Mouse (Mus musculus): Measurements from ENCODE around the gene Rfc2. TPM values are rescaled to one million over a fixed set of nuclear protein-coding genes. Genes with fewer than 3 reads are reported as not detected.

The Rfc2 gene
- total RNA-seq, 2 experiments from 2014 or later = 18.8 to 25.7 TPM

GRCm38 (mm10) chr5:134565696-134566095 is 15.5 kb upstream of the Rfc2 start:
- DNase-seq = no peak

- no peak for DNase-seq
Observed at GRCm38 (mm10) chr5:134567445-134567844, 13.7 kb upstream of the Rfc2 start.

- no peak for DNase-seq
Observed at GRCm38 (mm10) chr5:134568030-134568429, 13.1 kb upstream of the Rfc2 start.

GRCm38 (mm10) chr5:134568964-134569491 is 12.1 kb upstream of the Rfc2 start:
- no peak for DNase-seq

- no peak for DNase-seq
Observed at GRCm38 (mm10) chr5:134571730-134572507, 9.2 kb upstream of the Rfc2 start.

- DNase-seq = no peak
Observed at GRCm38 (mm10) chr5:134572508-134573214, 8.5 kb upstream of the Rfc2 start.

- no peak for DNase-seq
Observed at GRCm38 (mm10) chr5:134575833-134576232, 5.3 kb upstream of the Rfc2 start.

- DNase-seq = no peak
Observed at GRCm38 (mm10) chr5:134576517-134577220, 4.5 kb upstream of the Rfc2 start.

- no peak for DNase-seq
Observed at GRCm38 (mm10) chr5:134577534-134577933, 3.6 kb upstream of the Rfc2 start.

GRCm38 (mm10) chr5:134579135-134579534 is 2.0 kb upstream of the Rfc2 start:
- no peak for DNase-seq

- DNase-seq = peak; percentile 96
Observed at GRCm38 (mm10) chr5:134582221-134582907, 1.2 kb downstream of the Rfc2 start.

GRCm38 (mm10) chr5:134583006-134583883 is 2.1 kb downstream of the Rfc2 start:
- no peak for DNase-seq

GRCm38 (mm10) chr5:134583884-134584213 is 2.7 kb downstream of the Rfc2 start:
- no peak for DNase-seq

GRCm38 (mm10) chr5:134584798-134585197 is 3.6 kb downstream of the Rfc2 start:
- no peak for DNase-seq

- no peak for DNase-seq
Observed at GRCm38 (mm10) chr5:134589900-134590299, 8.7 kb downstream of the Rfc2 start.

- DNase-seq = no peak
Observed at GRCm38 (mm10) chr5:134592026-134592581, 10.9 kb downstream of the Rfc2 start.

GRCm38 (mm10) chr5:134593093-134593492 is 11.9 kb downstream of the Rfc2 start:
- no peak for DNase-seq

GRCm38 (mm10) chr5:134597711-134598110 is 16.5 kb downstream of the Rfc2 start:
- peak; percentile 62 for DNase-seq

- DNase-seq = no peak
Observed at GRCm38 (mm10) chr5:134604376-134604775, 23.2 kb downstream of the Rfc2 start.

GRCm38 (mm10) chr5:134606314-134606713 is 25.1 kb downstream of the Rfc2 start:
- no peak for DNase-seq

GRCm38 (mm10) chr5:134607121-134607520 is 26.0 kb downstream of the Rfc2 start:
- no peak for DNase-seq

All from gastrocnemius, postnatal 10 days (tissue).